Mouse (Mus musculus): ENCODE data around the gene Son.
A peak's percentile ranks its signal among the peaks of the same experiment; 100 is the strongest.

Gene Son

GRCm38 (mm10) chr16:91647461-91648219, at the start of gene Son:
Son (plus strand) TSS chr16:91647506.
- H3K27me3 ChIP-seq (ENCODE audit: control insufficient read depth, insufficient read depth, low read length, poor library complexity, severe bottlenecking), result no peaks in the 10 kb centered on the region
- DNase-seq (ENCODE audit: low read depth, low spot score), result peak; percentile 98

DNA sequence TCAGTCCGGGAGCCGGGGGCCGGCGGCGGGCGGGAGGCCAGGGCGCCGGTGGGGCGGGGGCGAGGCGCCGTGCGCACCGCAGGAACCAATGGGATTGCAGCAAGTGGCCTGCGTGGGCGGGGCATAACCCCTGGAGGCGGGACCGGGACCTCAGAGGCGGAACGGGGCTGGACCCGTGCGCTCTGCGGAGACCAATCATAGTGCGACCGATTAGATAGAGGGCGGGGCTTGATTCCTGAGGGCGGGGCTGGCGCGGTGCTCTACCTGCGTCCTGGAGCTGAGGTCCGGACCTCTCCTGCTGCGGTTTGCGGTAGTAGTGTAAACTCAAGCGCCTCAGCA, 49.7 kb upstream of the Son start, which contains the start of gene Tmem50b:
TSS of gene Tmem50b (minus strand) at position 129 of the 339 bp plus-strand sequence.
- DNase-seq (ENCODE audit: low read depth, low spot score), result peak; percentile 99
- H3K36me3 ChIP-seq (ENCODE audit: control insufficient read depth, insufficient read depth, low read length, poor library complexity, severe bottlenecking), result peaks cover 2% of the 10 kb centered on the region
- H3K27me3 ChIP-seq (ENCODE audit: control insufficient read depth, insufficient read depth, low read length, poor library complexity, severe bottlenecking), result no peaks in the 10 kb centered on the region

More at GRCm38 (mm10) chr16:91647461-91648219, at the start of gene Son:
- H3K36me3 ChIP-seq (ENCODE audit: control insufficient read depth, insufficient read depth, low read length, poor library complexity, severe bottlenecking), result peaks cover 10% of the 10 kb centered on the region

DNA sequence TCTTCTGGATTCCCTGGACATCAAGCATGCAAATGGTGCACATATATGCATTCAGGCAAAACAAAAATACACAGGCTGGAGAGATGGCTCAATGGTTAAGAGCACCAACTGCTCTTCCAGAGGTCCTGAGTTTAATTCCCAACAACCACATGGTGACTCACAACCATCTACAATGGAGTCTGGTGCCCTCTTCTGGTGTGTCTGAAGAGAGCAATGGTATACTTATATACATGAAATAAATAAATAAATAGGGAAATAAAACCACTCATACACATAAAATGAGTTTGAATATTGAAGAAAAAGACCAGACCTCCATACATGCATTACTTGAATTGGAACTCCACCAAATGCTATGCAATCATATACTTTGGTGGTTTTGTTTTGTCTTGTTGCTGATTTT, 48.1 kb upstream of the Son start:
- H3K36me3 ChIP-seq (ENCODE audit: control insufficient read depth, insufficient read depth, low read length, poor library complexity, severe bottlenecking), result no peaks in the 10 kb centered on the region; the same call in 1 of the 2 replicates
- H3K27me3 ChIP-seq (ENCODE audit: control insufficient read depth, insufficient read depth, low read length, poor library complexity, severe bottlenecking), result no peaks in the 10 kb centered on the region
- peak; percentile 7 for DNase-seq (ENCODE audit: low read depth, low spot score)

- H3K36me3 ChIP-seq (ENCODE audit: control insufficient read depth, insufficient read depth, low read length, poor library complexity, severe bottlenecking), result no peaks in the 10 kb centered on the region
- DNase-seq (ENCODE audit: low read depth, low spot score), result no peak
- H3K27me3 ChIP-seq (ENCODE audit: control insufficient read depth, insufficient read depth, low read length, poor library complexity, severe bottlenecking), result no peaks in the 10 kb centered on the region
Measured at GRCm38 (mm10) chr16:91601081-91601480, 46.2 kb upstream of the Son start.

GRCm38 (mm10) chr16:91601693-91602092, 45.6 kb upstream of the Son start:
- H3K27me3 ChIP-seq (ENCODE audit: control insufficient read depth, insufficient read depth, low read length, poor library complexity, severe bottlenecking), result no peaks in the 10 kb centered on the region
- peak; percentile 68 for DNase-seq (ENCODE audit: low read depth, low spot score)
- no peaks in the 10 kb centered on the region for H3K36me3 ChIP-seq (ENCODE audit: control insufficient read depth, insufficient read depth, low read length, poor library complexity, severe bottlenecking)

GRCm38 (mm10) chr16:91605156-91605555, 42.1 kb upstream of the Son start:
- H3K27me3 ChIP-seq (ENCODE audit: control insufficient read depth, insufficient read depth, low read length, poor library complexity, severe bottlenecking), result no peaks in the 10 kb centered on the region
- DNase-seq (ENCODE audit: low read depth, low spot score), result no peak
- H3K36me3 ChIP-seq (ENCODE audit: control insufficient read depth, insufficient read depth, low read length, poor library complexity, severe bottlenecking), result no peaks in the 10 kb centered on the region

DNA sequence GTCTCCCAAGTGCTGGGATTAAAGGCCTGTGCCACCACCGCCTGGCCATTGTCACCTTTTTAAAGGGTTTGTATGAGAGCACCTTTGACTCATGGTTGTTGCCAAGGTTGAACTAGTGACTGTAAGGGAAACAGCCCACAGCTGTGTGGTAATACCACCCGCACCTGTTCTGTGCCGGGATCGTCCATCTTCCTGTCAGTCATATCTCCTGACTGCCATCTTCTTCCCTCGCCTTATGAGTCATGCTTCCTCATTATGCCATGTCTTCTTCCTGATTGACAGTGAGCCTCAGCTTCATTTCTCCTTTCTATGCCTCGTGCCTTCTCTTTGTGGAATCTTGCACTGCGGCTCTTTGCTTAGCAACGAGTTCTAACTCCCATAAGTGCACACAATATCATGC, 40.3 kb upstream of the Son start:
- Histone ChIP-seq H3K27me3 (ENCODE audit: control insufficient read depth, insufficient read depth, low read length, poor library complexity, severe bottlenecking) (no peaks in the 10 kb centered on the region), H3K36me3 (ENCODE audit: control insufficient read depth, insufficient read depth, low read length, poor library complexity, severe bottlenecking) (no peaks in the 10 kb centered on the region)
- DNase-seq (ENCODE audit: low read depth, low spot score), result peak; percentile 26

DNA sequence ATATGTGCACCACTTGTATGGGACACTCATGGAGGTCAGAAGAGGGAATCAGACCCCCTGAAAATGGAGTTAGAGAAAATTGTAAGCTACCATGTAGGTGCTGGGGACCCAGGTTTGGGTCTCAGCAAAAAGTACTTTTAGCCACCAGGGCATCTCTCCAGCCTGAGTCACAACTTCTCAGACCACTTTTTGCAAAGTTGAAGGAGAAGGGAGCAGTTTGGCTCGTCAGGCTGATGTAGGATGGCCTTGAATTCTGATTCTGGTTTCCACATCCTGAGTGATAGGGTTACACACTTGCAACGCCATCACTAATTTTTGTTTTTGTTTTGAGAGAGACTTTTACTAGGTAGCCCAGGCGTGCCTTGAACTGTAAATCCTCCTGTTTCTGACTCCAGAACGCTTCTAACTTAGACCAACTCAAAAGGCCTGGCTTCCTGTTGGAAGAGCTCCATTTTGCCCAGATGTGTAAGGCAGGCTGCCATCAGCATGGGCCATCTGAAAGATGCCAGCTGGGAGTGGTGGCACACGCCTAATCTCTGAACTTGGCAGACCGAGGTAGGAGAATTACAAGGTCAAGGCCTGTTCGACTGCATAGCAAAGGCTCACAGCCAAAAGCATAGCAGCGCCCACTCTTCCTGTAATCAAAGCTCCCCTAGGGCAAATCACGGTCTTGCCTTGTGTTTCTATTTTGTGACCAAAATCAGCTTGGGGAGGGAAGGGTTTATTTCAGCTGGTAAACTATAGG, 37.6 kb upstream of the Son start:
- Histone ChIP-seq H3K36me3 (ENCODE audit: control insufficient read depth, insufficient read depth, low read length, poor library complexity, severe bottlenecking) (no peaks in the 10 kb centered on the region), H3K27me3 (ENCODE audit: control insufficient read depth, insufficient read depth, low read length, poor library complexity, severe bottlenecking) (no peaks in the 10 kb centered on the region)
- DNase-seq (ENCODE audit: low read depth, low spot score), result no peak

- no peaks in the 10 kb centered on the region for H3K36me3 ChIP-seq (ENCODE audit: control insufficient read depth, insufficient read depth, low read length, poor library complexity, severe bottlenecking)
- peak; percentile 36 for DNase-seq (ENCODE audit: low read depth, low spot score)
Measured at GRCm38 (mm10) chr16:91611248-91611647, 36.1 kb upstream of the Son start.

GRCm38 (mm10) chr16:91612525-91612924, 34.8 kb upstream of the Son start:
- no peaks in the 10 kb centered on the region; the same call in 1 of the 2 replicates for H3K27me3 ChIP-seq (ENCODE audit: control insufficient read depth, insufficient read depth, low read length, poor library complexity, severe bottlenecking)
- DNase-seq (ENCODE audit: low read depth, low spot score), result no peak
- H3K36me3 ChIP-seq (ENCODE audit: control insufficient read depth, insufficient read depth, low read length, poor library complexity, severe bottlenecking), result no peaks in the 10 kb centered on the region

More at GRCm38 (mm10) chr16:91611248-91611647, 36.1 kb upstream of the Son start:
- H3K27me3 ChIP-seq (ENCODE audit: control insufficient read depth, insufficient read depth, low read length, poor library complexity, severe bottlenecking), result no peaks in the 10 kb centered on the region; the same call in 1 of the 2 replicates

DNA sequence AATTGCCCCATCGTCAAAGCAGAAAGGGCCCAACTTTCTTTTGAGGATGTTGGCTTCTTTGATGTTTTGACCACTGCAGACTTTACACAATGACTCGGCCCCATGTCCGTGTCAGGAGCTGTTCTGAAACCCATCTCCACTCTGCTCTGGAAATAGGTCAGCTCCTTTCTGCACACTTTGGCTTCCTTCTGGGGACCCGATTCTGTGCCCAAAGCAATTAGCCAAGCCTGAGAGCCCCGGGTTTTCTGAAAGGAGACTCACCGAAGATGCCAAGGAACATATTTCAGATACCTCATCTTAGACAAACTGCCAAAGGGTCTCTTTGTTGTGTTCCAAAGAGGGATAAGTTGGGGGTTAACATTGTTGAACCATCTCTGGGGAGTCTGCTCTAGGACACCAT, 32.8 kb upstream of the Son start:
- DNase-seq (ENCODE audit: low read depth, low spot score), result no peak
- Histone ChIP-seq H3K27me3 (ENCODE audit: control insufficient read depth, insufficient read depth, low read length, poor library complexity, severe bottlenecking) (no peaks in the 10 kb centered on the region; the same call in 1 of the 2 replicates), H3K36me3 (ENCODE audit: control insufficient read depth, insufficient read depth, low read length, poor library complexity, severe bottlenecking) (no peaks in the 10 kb centered on the region)

GRCm38 (mm10) chr16:91618511-91619501, 28.5 kb upstream of the Son start, which contains the start of gene Dnajc28:
Dnajc28 (minus strand) TSS chr16:91619026.
- peak; percentile 83 for DNase-seq (ENCODE audit: low read depth, low spot score)
- Histone ChIP-seq H3K27me3 (ENCODE audit: control insufficient read depth, insufficient read depth, low read length, poor library complexity, severe bottlenecking) (no peaks in the 10 kb centered on the region; the same call in 1 of the 2 replicates), H3K36me3 (ENCODE audit: control insufficient read depth, insufficient read depth, low read length, poor library complexity, severe bottlenecking) (no peaks in the 10 kb centered on the region; the same call in 1 of the 2 replicates)

DNA sequence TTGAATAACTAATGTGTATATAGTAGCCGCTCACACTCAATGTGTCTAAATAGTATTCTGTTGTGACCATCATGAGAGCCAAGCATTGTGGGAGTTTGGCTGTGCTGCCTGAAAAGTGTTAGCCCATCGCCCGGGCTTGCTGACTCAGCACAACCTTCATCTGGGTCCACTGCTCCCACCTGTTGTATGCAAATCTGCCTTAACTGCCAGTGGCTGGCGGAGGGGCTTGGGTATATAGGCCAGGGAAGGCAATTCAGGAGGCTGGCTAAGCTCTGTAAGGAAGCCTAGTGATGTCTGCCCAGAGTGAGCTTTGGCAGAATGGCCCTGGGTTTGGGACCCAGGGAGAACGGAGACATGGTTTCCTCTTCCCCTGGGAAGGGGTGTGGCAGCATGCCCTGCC, 27.1 kb upstream of the Son start:
- H3K27me3 ChIP-seq (ENCODE audit: control insufficient read depth, insufficient read depth, low read length, poor library complexity, severe bottlenecking), result no peaks in the 10 kb centered on the region; the same call in 1 of the 2 replicates
- peaks cover 2% of the 10 kb centered on the region; the same call in 1 of the 2 replicates for H3K36me3 ChIP-seq (ENCODE audit: control insufficient read depth, insufficient read depth, low read length, poor library complexity, severe bottlenecking)
- DNase-seq (ENCODE audit: low read depth, low spot score), result peak; percentile 29

GRCm38 (mm10) chr16:91620991-91621390, 26.3 kb upstream of the Son start:
- Histone ChIP-seq H3K27me3 (ENCODE audit: control insufficient read depth, insufficient read depth, low read length, poor library complexity, severe bottlenecking) (no peaks in the 10 kb centered on the region), H3K36me3 (ENCODE audit: control insufficient read depth, insufficient read depth, low read length, poor library complexity, severe bottlenecking) (peaks cover 4% of the 10 kb centered on the region; the same call in 1 of the 2 replicates)
- no peak for DNase-seq (ENCODE audit: low read depth, low spot score)
